Mouse (Mus musculus) lung, embryonic 14.5 days (tissue): ENCODE measurements at regions not wholly inside any gene's neighbourhood (a gene's known extent, or its start where the extent isn't known, plus 50 kb on each side); places are given as distances from the start of the nearest gene placed in this dataset.

ENCODE experiments used
- ATAC-seq: fragments of 200-750 bp; cut with Nextera tagmentation; 2 replicates; pipeline ENCODE4 v1.8.0; 2017; ENCODE audit warnings: mild to moderate bottlenecking, moderate TSS enrichment, moderate library complexity; ENCODE audit not compliant: insufficient read depth
- DNase-seq: peaks from one replicate; pipeline ENCODE4 v3.0.0-alpha.2; 2015
- H3K27ac ChIP-seq: fragments of 300-500 bp; sonication (generic); 2 replicates; pipeline ENCODE4 v1.5.1; 2014; ENCODE audit warnings: low read depth, mild to moderate bottlenecking, moderate library complexity
- H3K27me3 ChIP-seq: fragments of 300-500 bp; sonication (generic); 2 replicates; pipeline ENCODE4 v1.6.1; 2014; ENCODE audit warnings: low read length, control low read depth; ENCODE audit not compliant: insufficient read depth
- H3K36me3 ChIP-seq: fragments of 300-500 bp; sonication (generic); 2 replicates; pipeline ENCODE4 v1.6.1; 2014; ENCODE audit warnings: control low read depth; ENCODE audit not compliant: insufficient read depth
- H3K4me1 ChIP-seq: fragments of 300-500 bp; sonication (generic); 2 replicates; pipeline ENCODE4 v1.6.1; 2014; ENCODE audit warnings: antibody characterized with exemption, control low read depth; ENCODE audit not compliant: insufficient read depth
- H3K4me2 ChIP-seq: fragments of 300-500 bp; sonication (generic); 2 replicates; pipeline ENCODE4 v1.6.1; 2014; ENCODE audit warnings: mild to moderate bottlenecking
- H3K4me3 ChIP-seq: fragments of 300-500 bp; sonication (generic); 2 replicates; pipeline ENCODE4 v1.5.1; 2014; ENCODE audit warnings: low read depth, low read length
- H3K9ac ChIP-seq: fragments of 300-500 bp; sonication (generic); 2 replicates; pipeline ENCODE4 v1.6.1; 2014
- H3K9me3 ChIP-seq: fragments of 300-500 bp; sonication (generic); 2 replicates; pipeline ENCODE4 v1.6.1; 2016; ENCODE audit warnings: low read depth, low read length, control low read depth
- CTCF ChIP-seq: IDR thresholded peaks from 2 replicates; pipeline ENCODE4 v1.5.1; 2016; ENCODE audit warnings: antibody characterized with exemption, low read depth
- WGBS: fragments of 180-500 bp; shearing (Covaris S2); extraction: QIAGEN DNeasy Blood & Tissue Kit; methylation state at CpG from one replicate; pipeline ENCODE4 v1.1.7; 2014; 5-methylcytosine and 5-hydroxymethylcytosine counted together

GRCm38 (mm10) chr2:146792844-146793420 is 62.7 kb upstream of the Kiz start:
- no peaks in the 10 kb centered on the region for H3K4me1 ChIP-seq
- H3K9ac ChIP-seq, result no peak overlapping the region
- WGBS, result 66% methylated on average over 6 of the region's 6 CpGs
- H3K36me3 ChIP-seq, result no peaks in the 10 kb centered on the region
- no peak for TF ChIP-seq CTCF
- no peaks in the 10 kb centered on the region for H3K9me3 ChIP-seq
- H3K27me3 ChIP-seq, result no peaks in the 10 kb centered on the region
- H3K4me3 ChIP-seq, result no peak overlapping the region
- H3K4me2 ChIP-seq, result no peak overlapping the region
- DNase-seq (no peak), ATAC-seq (no peak)
- no peak overlapping the region for H3K27ac ChIP-seq

- H3K9me3 ChIP-seq, result no peaks in the 10 kb centered on the region; the same call in 1 of the 2 replicates
- H3K4me3 ChIP-seq, result no peak overlapping the region
- H3K27me3 ChIP-seq, result no peaks in the 10 kb centered on the region
- H3K27ac ChIP-seq, result no peak overlapping the region
- TF ChIP-seq CTCF, result no peak
- no peak overlapping the region for H3K9ac ChIP-seq
- no peaks in the 10 kb centered on the region for H3K4me1 ChIP-seq
- H3K36me3 ChIP-seq, result no peaks in the 10 kb centered on the region
- ATAC-seq, result no peak
- H3K4me2 ChIP-seq, result no peak overlapping the region
- DNase-seq, result no peak
Measured at GRCm38 (mm10) chr2:146802973-146803372, 52.7 kb upstream of the Kiz start.
